Mouse (Mus musculus): Measurements from ENCODE around the gene 2900026A02Rik. TPM values are rescaled to one million over a fixed set of nuclear protein-coding genes. Genes with fewer than 3 reads are reported as not detected.

The 2900026A02Rik gene
- polyA plus RNA-seq, 1 experiment, result 29.0 TPM

GRCm38 (mm10) chr5:113180755-113181154, 40.3 kb downstream of the 2900026A02Rik start:
- Histone ChIP-seq H3K4me3 (ENCODE audit: insufficient read depth, low read length) (no peak overlapping the region), H3K4me1 (ENCODE audit: control insufficient read depth, insufficient read depth, low read length) (no peaks in the 10 kb centered on the region), H3K27ac (ENCODE audit: insufficient read depth, low read length) (peak overlapping the region; percentile 75)
- TF ChIP-seq POLR2A (IDR thresholded peaks at IDR 0.05; ENCODE audit: low read depth, low read length) (no peak), CTCF (IDR thresholded peaks at IDR 0.05; ENCODE audit: borderline replicate concordance, insufficient read depth, low read length) (no peak)

GRCm38 (mm10) chr5:113179843-113180682, 41.0 kb downstream of the 2900026A02Rik start:
- TF ChIP-seq POLR2A (IDR thresholded peaks at IDR 0.05; ENCODE audit: low read depth, low read length), result peak; percentile 50
- peak; percentile 63; the same call in 1 of the 2 replicates for TF ChIP-seq CTCF (IDR thresholded peaks at IDR 0.05; ENCODE audit: borderline replicate concordance, insufficient read depth, low read length)
- no peak overlapping the region for H3K4me3 ChIP-seq (ENCODE audit: insufficient read depth, low read length)
- H3K27ac ChIP-seq (ENCODE audit: insufficient read depth, low read length), result peak overlapping the region; percentile 75
- H3K4me1 ChIP-seq (ENCODE audit: control insufficient read depth, insufficient read depth, low read length), result no peaks in the 10 kb centered on the region

- Histone ChIP-seq H3K27ac (ENCODE audit: insufficient read depth, low read length) (no peak overlapping the region), H3K4me3 (ENCODE audit: insufficient read depth, low read length) (no peak overlapping the region), H3K4me1 (ENCODE audit: control insufficient read depth, insufficient read depth, low read length) (no peaks in the 10 kb centered on the region)
- no peak for TF ChIP-seq POLR2A (IDR thresholded peaks at IDR 0.05; ENCODE audit: low read depth, low read length)
These were observed 41.6 kb downstream of the 2900026A02Rik start for GRCm38 (mm10) chr5:113179451-113179842.

GRCm38 (mm10) chr5:113175976-113176375, 45.1 kb downstream of the 2900026A02Rik start:
- no peaks in the 10 kb centered on the region for H3K4me1 ChIP-seq (ENCODE audit: control insufficient read depth, insufficient read depth, low read length)
- TF ChIP-seq CTCF (IDR thresholded peaks at IDR 0.05; ENCODE audit: borderline replicate concordance, insufficient read depth, low read length), result no peak
- TF ChIP-seq POLR2A (IDR thresholded peaks at IDR 0.05; ENCODE audit: low read depth, low read length), result no peak
- no peak overlapping the region for H3K4me3 ChIP-seq (ENCODE audit: insufficient read depth, low read length)
- H3K27ac ChIP-seq (ENCODE audit: insufficient read depth, low read length), result no peak overlapping the region

GRCm38 (mm10) chr5:113174916-113175692, 45.9 kb downstream of the 2900026A02Rik start:
- Histone ChIP-seq H3K27ac (ENCODE audit: insufficient read depth, low read length) (no peak overlapping the region), H3K4me1 (ENCODE audit: control insufficient read depth, insufficient read depth, low read length) (no peaks in the 10 kb centered on the region), H3K4me3 (ENCODE audit: insufficient read depth, low read length) (no peak overlapping the region)
- TF ChIP-seq CTCF (IDR thresholded peaks at IDR 0.05; ENCODE audit: borderline replicate concordance, insufficient read depth, low read length), result peak; percentile 89
- no peak for TF ChIP-seq POLR2A (IDR thresholded peaks at IDR 0.05; ENCODE audit: low read depth, low read length)

- H3K4me3 ChIP-seq (ENCODE audit: insufficient read depth, low read length), result no peak overlapping the region
- H3K4me1 ChIP-seq (ENCODE audit: control insufficient read depth, insufficient read depth, low read length), result no peaks in the 10 kb centered on the region
- TF ChIP-seq CTCF (IDR thresholded peaks at IDR 0.05; ENCODE audit: borderline replicate concordance, insufficient read depth, low read length), result peak; percentile 84
- no peak for TF ChIP-seq POLR2A (IDR thresholded peaks at IDR 0.05; ENCODE audit: low read depth, low read length)
- no peak overlapping the region for H3K27ac ChIP-seq (ENCODE audit: insufficient read depth, low read length)
These were observed 47.7 kb downstream of the 2900026A02Rik start for GRCm38 (mm10) chr5:113173318-113173717.

GRCm38 (mm10) chr5:113171968-113172578, 49.0 kb downstream of the 2900026A02Rik start:
- Histone ChIP-seq H3K4me3 (ENCODE audit: insufficient read depth, low read length) (no peak overlapping the region), H3K4me1 (ENCODE audit: control insufficient read depth, insufficient read depth, low read length) (no peaks in the 10 kb centered on the region), H3K27ac (ENCODE audit: insufficient read depth, low read length) (no peak overlapping the region)
- no peak for TF ChIP-seq POLR2A (IDR thresholded peaks at IDR 0.05; ENCODE audit: low read depth, low read length)
- no peak for TF ChIP-seq CTCF (IDR thresholded peaks at IDR 0.05; ENCODE audit: borderline replicate concordance, insufficient read depth, low read length)

GRCm38 (mm10) chr5:113170064-113170754, 50.8 kb downstream of the 2900026A02Rik start:
- TF ChIP-seq CTCF (IDR thresholded peaks at IDR 0.05; ENCODE audit: borderline replicate concordance, insufficient read depth, low read length), result 0 out of 2 replicates have a peak, but pooled peaks have one; percentile 28
- no peak for TF ChIP-seq POLR2A (IDR thresholded peaks at IDR 0.05; ENCODE audit: low read depth, low read length)
- H3K27ac ChIP-seq (ENCODE audit: insufficient read depth, low read length), result no peak overlapping the region
- no peaks in the 10 kb centered on the region for H3K4me1 ChIP-seq (ENCODE audit: control insufficient read depth, insufficient read depth, low read length)
- H3K4me3 ChIP-seq (ENCODE audit: insufficient read depth, low read length), result no peak overlapping the region

GRCm38 (mm10) chr5:113167733-113168132, 53.3 kb downstream of the 2900026A02Rik start:
- Histone ChIP-seq H3K27ac (ENCODE audit: insufficient read depth, low read length) (no peak overlapping the region), H3K4me1 (ENCODE audit: control insufficient read depth, insufficient read depth, low read length) (no peaks in the 10 kb centered on the region), H3K4me3 (ENCODE audit: insufficient read depth, low read length) (no peak overlapping the region)
- TF ChIP-seq CTCF (IDR thresholded peaks at IDR 0.05; ENCODE audit: borderline replicate concordance, insufficient read depth, low read length) (no peak), POLR2A (IDR thresholded peaks at IDR 0.05; ENCODE audit: low read depth, low read length) (no peak)
